Mouse (Mus musculus): Measurements from ENCODE around the gene Krt42. TPM values are rescaled to one million over a fixed set of nuclear protein-coding genes. Genes with fewer than 3 reads are reported as not detected.
"Not testable (repeated sequence)": the region's sequence is repeated elsewhere in the genome, so short reads cannot be mapped to it uniquely, and the experiment has no call there.

The Krt42 gene
- polyA plus RNA-seq, 1 experiment, result 20.6 TPM

DNA sequence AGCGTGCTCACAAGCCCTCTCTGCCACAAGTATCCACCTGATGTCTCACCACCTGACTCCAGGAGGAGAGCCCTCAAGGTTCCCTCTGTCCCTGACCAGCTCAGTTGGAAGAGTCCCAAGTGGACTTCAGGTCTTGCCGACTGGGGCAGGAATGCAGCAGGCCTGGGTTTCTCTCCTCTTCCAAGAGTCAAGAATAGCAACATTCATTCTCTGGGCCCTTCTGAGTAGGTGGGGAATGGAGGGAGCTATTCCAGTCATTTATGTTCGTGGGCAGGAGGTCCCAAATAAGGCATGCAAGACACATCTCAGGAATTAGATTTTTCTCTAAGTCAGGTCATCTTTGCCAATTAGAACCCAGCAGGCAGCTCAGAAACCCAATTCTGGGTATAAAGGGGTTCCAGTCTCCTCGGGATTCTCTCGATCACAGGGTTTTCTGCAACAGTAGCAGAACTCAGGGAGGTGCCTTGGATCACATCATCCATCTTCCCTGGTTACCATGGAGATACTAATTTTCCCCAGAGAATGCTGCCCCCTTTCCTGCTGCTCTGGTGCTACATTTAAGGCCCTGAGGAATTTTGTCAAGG, 42.5 kb upstream of the Krt42 start:
- Histone ChIP-seq H3K27ac (ENCODE audit: insufficient read depth, low read length) (no peak overlapping the region), H3K4me3 (ENCODE audit: low read depth, low read length) (no peak overlapping the region), H3K4me1 (ENCODE audit: control insufficient read depth, insufficient read depth, low read length) (peaks cover 5% of the 10 kb centered on the region), H3K9me3 (replicated peaks; ENCODE audit: control insufficient read depth, insufficient read depth, low read length, poor library complexity, severe bottlenecking) (no peaks in the 10 kb centered on the region), H3K27me3 (ENCODE audit: control insufficient read depth, insufficient read depth, low read length, poor library complexity, severe bottlenecking) (no peaks in the 10 kb centered on the region), H3K9ac (ENCODE audit: low read depth, poor library complexity, severe bottlenecking) (no peak overlapping the region), H3K36me3 (ENCODE audit: control insufficient read depth, insufficient read depth, low read length, poor library complexity, severe bottlenecking) (no peaks in the 10 kb centered on the region)
- no peak for TF ChIP-seq CTCF (IDR thresholded peaks at IDR 0.05; ENCODE audit: low read depth, low read length)
- TF ChIP-seq EP300 (IDR thresholded peaks at IDR 0.05; ENCODE audit: insufficient read depth, low read depth, low read length), result no peak
- TF ChIP-seq POLR2A (IDR thresholded peaks at IDR 0.05; ENCODE audit: insufficient read depth, low read length), result no peak

DNA sequence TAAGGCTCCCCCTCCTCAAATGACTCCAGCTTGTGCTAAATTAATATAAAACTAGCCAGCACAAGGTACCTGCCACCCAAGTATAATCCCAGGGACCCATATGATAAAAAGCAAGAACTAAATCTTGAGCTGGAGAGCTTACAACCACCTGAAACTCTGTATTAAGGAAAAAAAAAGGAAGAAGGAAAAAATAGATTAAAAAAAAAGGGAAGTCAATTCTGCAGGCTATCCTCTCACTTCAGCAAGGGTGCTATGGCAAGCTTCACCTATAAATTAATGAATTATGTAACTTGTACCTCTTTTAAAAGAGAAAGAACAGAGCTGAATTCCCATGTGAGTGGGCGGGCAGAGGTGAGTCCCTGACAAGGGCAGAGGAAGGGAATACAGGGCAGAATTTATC, 42.0 kb upstream of the Krt42 start:
- Histone ChIP-seq H3K27me3 (ENCODE audit: control insufficient read depth, insufficient read depth, low read length, poor library complexity, severe bottlenecking) (no peaks in the 10 kb centered on the region), H3K4me1 (ENCODE audit: control insufficient read depth, insufficient read depth, low read length) (peaks cover 5% of the 10 kb centered on the region), H3K9ac (ENCODE audit: low read depth, poor library complexity, severe bottlenecking) (no peak overlapping the region), H3K36me3 (ENCODE audit: control insufficient read depth, insufficient read depth, low read length, poor library complexity, severe bottlenecking) (no peaks in the 10 kb centered on the region), H3K4me3 (ENCODE audit: low read depth, low read length) (no peak overlapping the region), H3K27ac (ENCODE audit: insufficient read depth, low read length) (no peak overlapping the region), H3K9me3 (replicated peaks; ENCODE audit: control insufficient read depth, insufficient read depth, low read length, poor library complexity, severe bottlenecking) (no peaks in the 10 kb centered on the region)
- no peak for TF ChIP-seq EP300 (IDR thresholded peaks at IDR 0.05; ENCODE audit: insufficient read depth, low read depth, low read length)
- no peak for TF ChIP-seq POLR2A (IDR thresholded peaks at IDR 0.05; ENCODE audit: insufficient read depth, low read length)

DNA sequence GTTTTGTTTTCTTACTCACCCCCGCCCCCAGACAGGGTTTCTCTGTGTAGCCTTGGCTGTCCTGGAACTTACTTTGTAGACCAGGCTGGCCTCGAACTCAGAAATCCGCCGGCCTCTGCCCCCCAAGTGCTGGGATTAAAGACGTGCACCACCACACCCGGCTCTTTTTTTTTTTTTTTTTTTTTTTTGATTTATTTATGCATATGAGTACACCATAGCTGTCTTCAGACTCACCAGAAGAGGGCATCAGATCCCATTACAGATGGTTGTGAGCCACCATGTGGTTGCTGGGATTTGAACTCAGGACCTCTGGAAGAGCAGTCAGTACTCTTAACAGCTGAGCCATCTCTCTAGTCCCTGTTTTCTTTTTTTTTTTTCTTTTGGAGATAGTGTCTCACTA, 39.0 kb upstream of the Krt42 start:
- not testable (repeated sequence) for H3K4me3 ChIP-seq (ENCODE audit: low read depth, low read length); H3K27me3 ChIP-seq (ENCODE audit: control insufficient read depth, insufficient read depth, low read length, poor library complexity, severe bottlenecking); H3K4me1 ChIP-seq (ENCODE audit: control insufficient read depth, insufficient read depth, low read length); H3K9ac ChIP-seq (ENCODE audit: low read depth, poor library complexity, severe bottlenecking); H3K27ac ChIP-seq (ENCODE audit: insufficient read depth, low read length); H3K36me3 ChIP-seq (ENCODE audit: control insufficient read depth, insufficient read depth, low read length, poor library complexity, severe bottlenecking); H3K9me3 ChIP-seq (replicated peaks; ENCODE audit: control insufficient read depth, insufficient read depth, low read length, poor library complexity, severe bottlenecking)

DNA sequence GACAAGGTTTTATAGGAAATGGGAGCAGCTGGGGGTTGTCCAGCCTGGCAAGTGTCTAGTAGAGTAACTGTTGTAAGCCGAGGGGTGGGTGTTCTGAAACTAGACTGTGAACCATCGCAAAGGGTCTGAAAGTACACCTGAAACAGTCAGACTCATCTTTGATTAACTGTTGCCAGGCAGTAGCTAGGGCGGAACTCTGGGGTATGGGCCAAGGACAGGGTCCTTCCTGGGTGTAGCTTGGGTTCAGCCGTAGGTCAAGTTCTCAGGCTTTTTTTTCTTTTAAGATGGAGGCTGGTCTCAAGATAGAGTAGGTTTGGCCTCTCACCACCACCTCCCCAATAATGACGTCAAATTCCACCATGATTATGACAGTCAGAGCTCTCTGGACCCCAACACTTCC, 38.2 kb upstream of the Krt42 start:
- Histone ChIP-seq H3K4me3 (ENCODE audit: low read depth, low read length) (no peak overlapping the region), H3K9ac (ENCODE audit: low read depth, poor library complexity, severe bottlenecking) (no peak overlapping the region), H3K27ac (ENCODE audit: insufficient read depth, low read length) (peak overlapping the region; percentile 21), H3K9me3 (replicated peaks; ENCODE audit: control insufficient read depth, insufficient read depth, low read length, poor library complexity, severe bottlenecking) (no peaks in the 10 kb centered on the region), H3K4me1 (ENCODE audit: control insufficient read depth, insufficient read depth, low read length) (peaks cover 3% of the 10 kb centered on the region), H3K36me3 (ENCODE audit: control insufficient read depth, insufficient read depth, low read length, poor library complexity, severe bottlenecking) (no peaks in the 10 kb centered on the region), H3K27me3 (ENCODE audit: control insufficient read depth, insufficient read depth, low read length, poor library complexity, severe bottlenecking) (no peaks in the 10 kb centered on the region)
- TF ChIP-seq EP300 (IDR thresholded peaks at IDR 0.05; ENCODE audit: insufficient read depth, low read depth, low read length), result no peak

DNA sequence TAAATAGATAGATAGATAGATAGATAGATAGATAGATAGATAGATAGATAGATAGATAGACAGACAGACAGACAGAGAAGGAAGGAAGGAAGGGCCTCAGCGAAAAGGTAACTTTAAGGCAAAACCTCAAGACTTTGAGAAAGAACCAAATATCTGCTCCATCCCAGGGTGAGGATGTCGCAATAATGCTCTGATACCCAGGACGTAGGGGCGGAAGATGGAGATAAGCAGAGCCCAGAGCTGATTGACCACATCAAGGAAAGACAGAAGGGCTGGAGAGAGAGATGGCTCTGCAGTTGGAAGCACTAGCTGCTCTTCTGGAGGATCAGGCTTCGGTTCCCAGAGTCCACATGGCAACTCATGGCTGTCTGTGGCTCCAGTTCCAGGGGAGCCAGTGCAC, 31.6 kb upstream of the Krt42 start:
- TF ChIP-seq POLR2A (IDR thresholded peaks at IDR 0.05; ENCODE audit: insufficient read depth, low read length) (no peak), CTCF (IDR thresholded peaks at IDR 0.05; ENCODE audit: low read depth, low read length) (no peak), EP300 (IDR thresholded peaks at IDR 0.05; ENCODE audit: insufficient read depth, low read depth, low read length) (no peak)
- no peak overlapping the region for H3K27ac ChIP-seq (ENCODE audit: insufficient read depth, low read length)

DNA sequence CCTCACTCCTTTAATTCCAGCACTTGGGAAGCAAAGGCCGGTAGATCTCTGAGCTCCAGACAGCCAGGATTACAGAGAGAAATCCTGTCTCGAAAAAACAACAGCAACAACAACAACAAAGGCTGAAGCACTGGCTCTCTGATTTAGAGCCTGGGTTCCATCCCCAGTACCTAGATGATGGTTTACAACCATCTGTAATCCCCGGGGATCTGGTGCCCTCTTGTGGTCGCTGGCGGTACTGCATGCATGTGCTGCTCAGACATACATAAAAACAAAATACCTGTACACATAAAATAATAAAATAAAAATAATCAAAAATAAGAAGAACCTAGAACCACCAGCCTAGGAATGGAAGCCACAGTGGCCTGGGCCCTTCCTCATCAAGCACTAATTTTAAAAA, 30.6 kb upstream of the Krt42 start:
- H3K4me3 ChIP-seq (ENCODE audit: low read depth, low read length), result no peak overlapping the region
- no peaks in the 10 kb centered on the region for H3K4me1 ChIP-seq (ENCODE audit: control insufficient read depth, insufficient read depth, low read length)
- no peaks in the 10 kb centered on the region for H3K36me3 ChIP-seq (ENCODE audit: control insufficient read depth, insufficient read depth, low read length, poor library complexity, severe bottlenecking)
- H3K27me3 ChIP-seq (ENCODE audit: control insufficient read depth, insufficient read depth, low read length, poor library complexity, severe bottlenecking), result no peaks in the 10 kb centered on the region
- H3K9ac ChIP-seq (ENCODE audit: low read depth, poor library complexity, severe bottlenecking), result peak overlapping the region; percentile 13; the same call in 1 of the 2 replicates
- TF ChIP-seq POLR2A (IDR thresholded peaks at IDR 0.05; ENCODE audit: insufficient read depth, low read length) (no peak), EP300 (IDR thresholded peaks at IDR 0.05; ENCODE audit: insufficient read depth, low read depth, low read length) (no peak), CTCF (IDR thresholded peaks at IDR 0.05; ENCODE audit: low read depth, low read length) (peak; percentile 90)
- H3K9me3 ChIP-seq (replicated peaks; ENCODE audit: control insufficient read depth, insufficient read depth, low read length, poor library complexity, severe bottlenecking), result no peaks in the 10 kb centered on the region
- no peak overlapping the region for H3K27ac ChIP-seq (ENCODE audit: insufficient read depth, low read length)

More for the DNA sequence above, 31.6 kb upstream of the Krt42 start:
- Histone ChIP-seq H3K4me3 (ENCODE audit: low read depth, low read length) (no peak overlapping the region), H3K9ac (ENCODE audit: low read depth, poor library complexity, severe bottlenecking) (no peak overlapping the region), H3K9me3 (replicated peaks; ENCODE audit: control insufficient read depth, insufficient read depth, low read length, poor library complexity, severe bottlenecking) (no peaks in the 10 kb centered on the region), H3K27me3 (ENCODE audit: control insufficient read depth, insufficient read depth, low read length, poor library complexity, severe bottlenecking) (no peaks in the 10 kb centered on the region), H3K36me3 (ENCODE audit: control insufficient read depth, insufficient read depth, low read length, poor library complexity, severe bottlenecking) (no peaks in the 10 kb centered on the region), H3K4me1 (ENCODE audit: control insufficient read depth, insufficient read depth, low read length) (no peaks in the 10 kb centered on the region)
